16 mouse cellular contexts compared by ENCODE assay signal in the genomic region with DNA sequence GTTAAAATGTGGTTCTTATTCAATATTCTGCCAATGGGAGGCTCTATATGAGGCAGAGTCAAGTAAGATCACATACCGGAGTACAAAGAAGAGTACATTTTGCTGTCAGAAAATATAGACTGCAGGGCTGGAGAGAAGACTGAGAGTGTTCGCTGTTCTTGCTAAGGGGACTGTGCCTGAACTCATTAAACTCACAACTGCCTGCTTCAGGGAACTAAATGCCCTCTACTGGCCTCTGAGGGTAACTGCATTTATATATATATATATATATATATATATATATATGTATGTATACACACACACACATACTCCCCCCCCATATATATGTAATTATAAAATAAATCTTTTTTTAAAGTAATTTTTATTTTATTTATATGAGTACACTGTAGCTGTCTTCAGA. TPM values are rescaled to one million over a fixed set of nuclear protein-coding genes. Genes with fewer than 3 reads are reported as not detected.
DNase-seq lines count a peak whose midpoint lies in the region; ATAC-seq and TF ChIP-seq lines count a peak whose summit lies in the region.
"Had no signal": no experiment of that assay in that cellular context is flagged by ENCODE, and none has a peak within 500 bp of the region (broad histone marks: within the 10 kb centered on the region; RNA-seq: fewer than 3 reads in every experiment).

No protein-coding gene starts in this region.

- peaks cover 37% of the 10 kb centered on the region for H3K36me3 ChIP-seq in heart, postnatal 0 days (replicated peaks; ENCODE audit: control insufficient read depth, insufficient read depth, low read length)
- H3K36me3 ChIP-seq in lung, postnatal 0 days (ENCODE audit: insufficient read depth, low read length): no peaks in the 10 kb centered on the region
- peaks cover 19% of the 10 kb centered on the region; the same call in 1 of the 2 replicates for H3K36me3 ChIP-seq in kidney, embryonic 14.5 days (ENCODE audit: control insufficient read depth, insufficient read depth, low read length)

- TF ChIP-seq CTCF in heart, postnatal 0 days (IDR thresholded peaks at IDR 0.05; ENCODE audit: low read depth): peak; percentile 45
- peak; percentile 55 for TF ChIP-seq CTCF in lung, postnatal 0 days (IDR thresholded peaks at IDR 0.05)

- no peak for TF ChIP-seq EP300 in heart, postnatal 0 days (IDR thresholded peaks at IDR 0.05; ENCODE audit: low read depth)
- TF ChIP-seq EP300 in lung, postnatal 0 days (IDR thresholded peaks at IDR 0.05): no peak

- no peak overlapping the region for H3K9ac ChIP-seq in heart, postnatal 0 days (replicated peaks; ENCODE audit: low read depth, low read length)
- H3K9ac ChIP-seq in lung, postnatal 0 days (replicated peaks; ENCODE audit: low read depth): no peak overlapping the region
- H3K9ac ChIP-seq in kidney, embryonic 14.5 days (ENCODE audit: low read depth, low read length): no peak overlapping the region
- H3K9ac ChIP-seq: limb, embryonic 13.5 days; stomach, embryonic 15.5 days had no signal

- no peak for ATAC-seq in heart, postnatal 0 days (ENCODE audit: insufficient read depth, low read depth)
- peak; percentile 28; the same call in 1 of the 2 replicates for ATAC-seq in lung, postnatal 0 days
- no peak for ATAC-seq in kidney, embryonic 14.5 days (ENCODE audit: low FRiP score, low TSS enrichment)

- no peaks in the 10 kb centered on the region for H3K9me3 ChIP-seq in heart, postnatal 0 days (replicated peaks; ENCODE audit: control insufficient read depth, low read length)
- H3K9me3 ChIP-seq in lung, postnatal 0 days (ENCODE audit: low read length): no peaks in the 10 kb centered on the region
- H3K9me3 ChIP-seq in kidney, embryonic 14.5 days (ENCODE audit: control insufficient read depth, low read length): no peaks in the 10 kb centered on the region
- H3K9me3 ChIP-seq: limb, embryonic 13.5 days; stomach, embryonic 15.5 days had no signal

- intact Hi-C loops in heart, postnatal 10 days (cut with DNase I): no loop called here

- no peak overlapping the region for H3K4me3 ChIP-seq in heart, postnatal 0 days (ENCODE audit: low read depth, low read length)
- H3K4me3 ChIP-seq in lung, postnatal 0 days (ENCODE audit: low read depth, low read length): no peak overlapping the region
- H3K4me3 ChIP-seq in kidney, embryonic 14.5 days (ENCODE audit: low read length): no peak overlapping the region
- H3K4me3 ChIP-seq: limb, embryonic 13.5 days; stomach, embryonic 15.5 days had no signal

- no peak overlapping the region for H3K4me2 ChIP-seq in heart, postnatal 0 days (ENCODE audit: low read depth, low read length)
- H3K4me2 ChIP-seq in lung, postnatal 0 days (replicated peaks; ENCODE audit: low read depth, low read length): no peak overlapping the region
- H3K4me2 ChIP-seq in kidney, embryonic 14.5 days (replicated peaks; ENCODE audit: low read depth, low read length): no peak overlapping the region
- H3K4me2 ChIP-seq: limb, embryonic 13.5 days; stomach, embryonic 15.5 days had no signal

- peak; percentile 72 for DNase-seq in heart, postnatal 0 days (ENCODE audit: low spot score)
- no peak for DNase-seq in heart, postnatal 10 days
- peak; percentile 84 for DNase-seq in lung, postnatal 0 days (ENCODE audit: low spot score)
- no peak for DNase-seq in lung, postnatal 25 days (ENCODE audit: low spot score)
- peak; percentile 46 for DNase-seq in ZHBTc4 (ENCODE audit: low read depth, low spot score)
- peak; percentile 35 for DNase-seq in mesoderm, embryonic 11.5 days (ENCODE audit: low read depth, low spot score)
- DNase-seq in layer of hippocampus, adult 11-12 months (ENCODE audit: low spot score): no peak
- DNase-seq: adrenal gland, postnatal 10 days; cerebellum, adult 11 months; kidney, adult 11 months; layer of hippocampus, adult 9-11 months; lung, postnatal 36 days; right cerebral cortex, postnatal 25 days had no signal

- 71% methylated on average over 2 of the region's 2 CpGs for WGBS in heart, postnatal 0 days
- WGBS in lung, postnatal 0 days: 58% methylated on average over 2 of the region's 2 CpGs
- 69% methylated on average over 2 of the region's 2 CpGs for WGBS in kidney, embryonic 14.5 days

- no peaks in the 10 kb centered on the region for H3K4me1 ChIP-seq in heart, postnatal 0 days (ENCODE audit: control insufficient read depth, insufficient read depth)
- H3K4me1 ChIP-seq in lung, postnatal 0 days (ENCODE audit: insufficient read depth, low read depth, low read length): no peaks in the 10 kb centered on the region
- H3K4me1 ChIP-seq in kidney, embryonic 14.5 days (ENCODE audit: control insufficient read depth, insufficient read depth, low read length): no peaks in the 10 kb centered on the region
- H3K4me1 ChIP-seq: limb, embryonic 13.5 days; stomach, embryonic 15.5 days had no signal

- H3K27ac ChIP-seq in heart, postnatal 0 days (ENCODE audit: low read depth): no peak overlapping the region
- H3K27ac ChIP-seq in lung, postnatal 0 days (ENCODE audit: low read length): no peak overlapping the region
- H3K27ac ChIP-seq in kidney, embryonic 14.5 days (ENCODE audit: low read depth, low read length): no peak overlapping the region
- H3K27ac ChIP-seq: limb, embryonic 13.5 days; stomach, embryonic 15.5 days had no signal

- no peaks in the 10 kb centered on the region for H3K27me3 ChIP-seq in heart, postnatal 0 days (ENCODE audit: control insufficient read depth, insufficient read depth, low read length)
- no peaks in the 10 kb centered on the region for H3K27me3 ChIP-seq in lung, postnatal 0 days (replicated peaks; ENCODE audit: insufficient read depth, low read length)
- H3K27me3 ChIP-seq in kidney, embryonic 14.5 days (ENCODE audit: control insufficient read depth, insufficient read depth, low read length): no peaks in the 10 kb centered on the region
- H3K27me3 ChIP-seq: limb, embryonic 13.5 days; stomach, embryonic 15.5 days had no signal

RNA-seq across cellular contexts. Expression of gene Abcb10, which starts 16.0 kb away (rescaled TPM):
- 34.5 and 48.2 TPM in 2 replicates for total RNA-seq in heart, postnatal 0 days (2014; rRNA removed; ENCODE audit: low replicate concordance)
- polyA plus RNA-seq in heart, postnatal 0 days (2015; fragmentation: Nextera tagmentation; extraction: Ambion mirVana): 17.1 and 17.2 TPM in 2 replicates
- 10 to 100 TPM; 39.6 to 45.6 TPM for total RNA-seq in heart, postnatal 10 days (2021)
- 10.4 and 11.0 TPM in 2 replicates for polyA plus RNA-seq in lung, postnatal 0 days (2015; fragmentation: Nextera tagmentation; extraction: Ambion mirVana)
- polyA plus RNA-seq in kidney, embryonic 14.5 days (2014; fragmentation: Nextera tagmentation; extraction: Ambion mirVana): 9.1 and 17.1 TPM in 2 replicates

RNA-seq across cellular contexts. Expression of gene Nup133, which starts 17.8 kb away (rescaled TPM):
- total RNA-seq in heart, postnatal 0 days (2014; rRNA removed; ENCODE audit: low replicate concordance): 14.8 and 20.3 TPM in 2 replicates
- 9.8 and 10.2 TPM in 2 replicates for polyA plus RNA-seq in heart, postnatal 0 days (2015; fragmentation: Nextera tagmentation; extraction: Ambion mirVana)
- 10 to 100 TPM; 14.5 to 14.6 TPM for total RNA-seq in heart, postnatal 10 days (2021)
- 10.8 and 12.3 TPM in 2 replicates for polyA plus RNA-seq in lung, postnatal 0 days (2015; fragmentation: Nextera tagmentation; extraction: Ambion mirVana)
- polyA plus RNA-seq in kidney, embryonic 14.5 days (2014; fragmentation: Nextera tagmentation; extraction: Ambion mirVana): 31.8 and 55.0 TPM in 2 replicates

RNA-seq across cellular contexts. Expression of gene Taf5l, which starts 54.3 kb away (rescaled TPM):
- total RNA-seq in heart, postnatal 0 days (2014; rRNA removed; ENCODE audit: low replicate concordance): 31.8 and 46.3 TPM in 2 replicates
- 14.1 and 17.2 TPM in 2 replicates for polyA plus RNA-seq in heart, postnatal 0 days (2015; fragmentation: Nextera tagmentation; extraction: Ambion mirVana)
- total RNA-seq in heart, postnatal 10 days (2021): 10 to 100 TPM; 22.0 to 24.9 TPM
- polyA plus RNA-seq in lung, postnatal 0 days (2015; fragmentation: Nextera tagmentation; extraction: Ambion mirVana): 17.8 and 18.6 TPM in 2 replicates
- polyA plus RNA-seq in kidney, embryonic 14.5 days (2014; fragmentation: Nextera tagmentation; extraction: Ambion mirVana): 29.6 and 53.3 TPM in 2 replicates

RNA-seq across cellular contexts. Expression of gene Urb2, which starts 54.4 kb away (rescaled TPM):
- 9.8 and 11.7 TPM in 2 replicates for total RNA-seq in heart, postnatal 0 days (2014; rRNA removed; ENCODE audit: low replicate concordance)
- polyA plus RNA-seq in heart, postnatal 0 days (2015; fragmentation: Nextera tagmentation; extraction: Ambion mirVana): 0.74 and 0.97 TPM in 2 replicates
- total RNA-seq in heart, postnatal 10 days (2021): 1 to 10 TPM; 7.0 to 8.6 TPM
- polyA plus RNA-seq in lung, postnatal 0 days (2015; fragmentation: Nextera tagmentation; extraction: Ambion mirVana): 0.88 and 1.1 TPM in 2 replicates
- polyA plus RNA-seq in kidney, embryonic 14.5 days (2014; fragmentation: Nextera tagmentation; extraction: Ambion mirVana): 4.8 and 10.2 TPM in 2 replicates

Comparison
In these comparisons a context has a peak if more than half of its experiments do, and no peak if none do; other contexts are left out.
1. DNase-seq: peak in heart, postnatal 0 days (single experiment), lung, postnatal 0 days (single experiment), ZHBTc4 (single experiment) and mesoderm, embryonic 11.5 days (single experiment); none in heart, postnatal 10 days (0 of 2), lung, postnatal 25 days (single experiment) and layer of hippocampus, adult 11-12 months (single experiment).